Mouse (Mus musculus): ENCODE measurements around the gene Apoc3. TPM values are rescaled to one million over a fixed set of nuclear protein-coding genes. Genes with fewer than 3 reads are reported as not detected.

Gene Apoc3
- polyA plus RNA-seq, 1 experiment from 2014 or later, result 64.3 TPM

GRCm38 (mm10) chr9:46208401-46208974 is 26.9 kb downstream of the Apoc3 start:
- H3K4me1 ChIP-seq (ENCODE audit: control insufficient read depth, insufficient read depth, low read length), result peaks cover 7% of the 10 kb centered on the region; the same call in 1 of the 2 replicates
- peaks cover 27% of the 10 kb centered on the region; the same call in 1 of the 2 replicates for H3K36me3 ChIP-seq (ENCODE audit: control insufficient read depth, insufficient read depth, low read length)
- H3K4me3 ChIP-seq (replicated peaks; ENCODE audit: low read length), result no peak overlapping the region
- no peaks in the 10 kb centered on the region for H3K27me3 ChIP-seq (ENCODE audit: control insufficient read depth, insufficient read depth, low read length)
- no peak for ATAC-seq (ENCODE audit: insufficient read depth, low FRiP score)
- no peak overlapping the region for H3K27ac ChIP-seq (ENCODE audit: low read length)
- H3K4me2 ChIP-seq (ENCODE audit: low read depth, low read length), result no peak overlapping the region
- 85% methylated on average over 13 of the region's 13 CpGs for WGBS
- H3K9me3 ChIP-seq (replicated peaks; ENCODE audit: control insufficient read depth, low read length), result no peaks in the 10 kb centered on the region
- no peak overlapping the region for H3K9ac ChIP-seq (ENCODE audit: low read length)

- peak overlapping the region; percentile 52 for H3K27ac ChIP-seq (ENCODE audit: low read length)
- peaks cover 7% of the 10 kb centered on the region; the same call in 1 of the 2 replicates for H3K4me1 ChIP-seq (ENCODE audit: control insufficient read depth, insufficient read depth, low read length)
- H3K9me3 ChIP-seq (replicated peaks; ENCODE audit: control insufficient read depth, low read length), result no peaks in the 10 kb centered on the region
- H3K4me3 ChIP-seq (replicated peaks; ENCODE audit: low read length), result no peak overlapping the region
- peaks cover 28% of the 10 kb centered on the region; the same call in 1 of the 2 replicates for H3K36me3 ChIP-seq (ENCODE audit: control insufficient read depth, insufficient read depth, low read length)
- 55% methylated on average over 6 of the region's 6 CpGs for WGBS
- peak; percentile 14; the same call in 1 of the 2 replicates for ATAC-seq (ENCODE audit: insufficient read depth, low FRiP score)
- no peak overlapping the region for H3K4me2 ChIP-seq (ENCODE audit: low read depth, low read length)
- H3K9ac ChIP-seq (ENCODE audit: low read length), result no peak overlapping the region
- H3K27me3 ChIP-seq (ENCODE audit: control insufficient read depth, insufficient read depth, low read length), result no peaks in the 10 kb centered on the region
These were observed 28.0 kb downstream of the Apoc3 start for GRCm38 (mm10) chr9:46207501-46207869.

DNA sequence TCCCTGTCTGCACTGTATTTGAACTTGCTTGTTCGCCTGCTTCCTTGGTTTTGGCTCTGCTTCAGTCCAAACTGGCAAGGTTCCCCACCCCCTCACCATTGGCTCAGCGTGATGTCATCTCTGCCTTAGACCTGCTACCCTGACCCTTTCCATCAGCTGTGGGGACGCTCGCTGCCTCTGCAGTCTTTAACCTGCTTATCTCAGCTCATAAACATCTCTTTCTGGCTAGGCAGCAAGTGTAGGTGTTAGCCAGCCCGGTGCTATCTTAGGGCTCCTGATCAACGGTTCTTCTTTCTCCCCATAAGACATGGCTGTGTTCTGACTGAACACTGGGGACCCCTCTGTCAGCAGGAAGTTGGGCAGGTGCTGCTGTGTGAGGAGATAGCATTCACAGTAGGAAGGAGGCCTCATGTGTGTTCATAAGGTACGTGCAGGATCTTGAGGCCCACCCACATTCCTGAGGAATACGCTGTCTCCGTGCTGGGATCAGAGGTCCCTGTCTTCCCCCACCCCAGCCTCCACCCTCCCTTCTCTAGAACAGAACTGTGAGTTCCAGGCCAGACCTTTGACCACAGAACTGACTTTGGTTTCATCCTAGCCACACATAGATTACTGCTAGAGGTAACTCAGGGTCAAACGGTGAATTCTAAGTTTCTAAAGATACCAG is 28.5 kb downstream of the Apoc3 start:
- Histone ChIP-seq H3K4me1 (ENCODE audit: control insufficient read depth, insufficient read depth, low read length) (peaks cover 7% of the 10 kb centered on the region; the same call in 1 of the 2 replicates), H3K9ac (ENCODE audit: low read length) (no peak overlapping the region), H3K27ac (ENCODE audit: low read length) (peak overlapping the region; percentile 52), H3K4me2 (ENCODE audit: low read depth, low read length) (no peak overlapping the region), H3K4me3 (replicated peaks; ENCODE audit: low read length) (no peak overlapping the region), H3K9me3 (replicated peaks; ENCODE audit: control insufficient read depth, low read length) (no peaks in the 10 kb centered on the region), H3K36me3 (ENCODE audit: control insufficient read depth, insufficient read depth, low read length) (peaks cover 30% of the 10 kb centered on the region; the same call in 1 of the 2 replicates), H3K27me3 (ENCODE audit: control insufficient read depth, insufficient read depth, low read length) (no peaks in the 10 kb centered on the region)
- ATAC-seq (ENCODE audit: insufficient read depth, low FRiP score), result peak; percentile 79
- 43% methylated on average over 10 of the region's 10 CpGs for WGBS

- no peak for ATAC-seq (ENCODE audit: insufficient read depth, low FRiP score)
- WGBS, result 73% methylated on average over 2 of the region's 2 CpGs
- no peak overlapping the region for H3K4me2 ChIP-seq (ENCODE audit: low read depth, low read length)
- H3K9ac ChIP-seq (ENCODE audit: low read length), result no peak overlapping the region
- no peaks in the 10 kb centered on the region for H3K9me3 ChIP-seq (replicated peaks; ENCODE audit: control insufficient read depth, low read length)
- H3K27ac ChIP-seq (ENCODE audit: low read length), result no peak overlapping the region
- H3K27me3 ChIP-seq (ENCODE audit: control insufficient read depth, insufficient read depth, low read length), result no peaks in the 10 kb centered on the region
- no peaks in the 10 kb centered on the region for H3K4me1 ChIP-seq (ENCODE audit: control insufficient read depth, insufficient read depth, low read length)
- peaks cover 40% of the 10 kb centered on the region for H3K36me3 ChIP-seq (ENCODE audit: control insufficient read depth, insufficient read depth, low read length)
- H3K4me3 ChIP-seq (replicated peaks; ENCODE audit: low read length), result no peak overlapping the region
These were observed 35.8 kb downstream of the Apoc3 start for GRCm38 (mm10) chr9:46199609-46200008.

GRCm38 (mm10) chr9:46198936-46199335 is 36.5 kb downstream of the Apoc3 start:
- H3K27me3 ChIP-seq (ENCODE audit: control insufficient read depth, insufficient read depth, low read length), result no peaks in the 10 kb centered on the region
- WGBS, result 86% methylated on average over 7 of the region's 7 CpGs
- no peak overlapping the region for H3K9ac ChIP-seq (ENCODE audit: low read length)
- H3K36me3 ChIP-seq (ENCODE audit: control insufficient read depth, insufficient read depth, low read length), result peaks cover 40% of the 10 kb centered on the region
- no peak for ATAC-seq (ENCODE audit: insufficient read depth, low FRiP score)
- H3K9me3 ChIP-seq (replicated peaks; ENCODE audit: control insufficient read depth, low read length), result no peaks in the 10 kb centered on the region
- no peak overlapping the region for H3K4me2 ChIP-seq (ENCODE audit: low read depth, low read length)
- no peak overlapping the region for H3K27ac ChIP-seq (ENCODE audit: low read length)
- no peaks in the 10 kb centered on the region for H3K4me1 ChIP-seq (ENCODE audit: control insufficient read depth, insufficient read depth, low read length)
- no peak overlapping the region for H3K4me3 ChIP-seq (replicated peaks; ENCODE audit: low read length)

GRCm38 (mm10) chr9:46198461-46198860 is 37.0 kb downstream of the Apoc3 start:
- no peaks in the 10 kb centered on the region for H3K27me3 ChIP-seq (ENCODE audit: control insufficient read depth, insufficient read depth, low read length)
- peaks cover 37% of the 10 kb centered on the region for H3K36me3 ChIP-seq (ENCODE audit: control insufficient read depth, insufficient read depth, low read length)
- no peaks in the 10 kb centered on the region for H3K4me1 ChIP-seq (ENCODE audit: control insufficient read depth, insufficient read depth, low read length)
- H3K9ac ChIP-seq (ENCODE audit: low read length), result no peak overlapping the region
- 89% methylated on average over 9 of the region's 9 CpGs for WGBS
- ATAC-seq (ENCODE audit: insufficient read depth, low FRiP score), result no peak
- H3K4me2 ChIP-seq (ENCODE audit: low read depth, low read length), result no peak overlapping the region
- H3K9me3 ChIP-seq (replicated peaks; ENCODE audit: control insufficient read depth, low read length), result no peaks in the 10 kb centered on the region
- no peak overlapping the region for H3K4me3 ChIP-seq (replicated peaks; ENCODE audit: low read length)
- H3K27ac ChIP-seq (ENCODE audit: low read length), result no peak overlapping the region

- no peak for ATAC-seq (ENCODE audit: insufficient read depth, low FRiP score)
- Histone ChIP-seq H3K36me3 (ENCODE audit: control insufficient read depth, insufficient read depth, low read length) (peaks cover 29% of the 10 kb centered on the region), H3K9me3 (replicated peaks; ENCODE audit: control insufficient read depth, low read length) (no peaks in the 10 kb centered on the region), H3K4me1 (ENCODE audit: control insufficient read depth, insufficient read depth, low read length) (no peaks in the 10 kb centered on the region), H3K27ac (ENCODE audit: low read length) (no peak overlapping the region), H3K4me2 (ENCODE audit: low read depth, low read length) (no peak overlapping the region), H3K27me3 (ENCODE audit: control insufficient read depth, insufficient read depth, low read length) (no peaks in the 10 kb centered on the region), H3K9ac (ENCODE audit: low read length) (no peak overlapping the region), H3K4me3 (replicated peaks; ENCODE audit: low read length) (no peak overlapping the region)
- WGBS, result 70% methylated on average over 12 of the region's 12 CpGs
These were observed 38.7 kb downstream of the Apoc3 start for GRCm38 (mm10) chr9:46196699-46197169.

DNA sequence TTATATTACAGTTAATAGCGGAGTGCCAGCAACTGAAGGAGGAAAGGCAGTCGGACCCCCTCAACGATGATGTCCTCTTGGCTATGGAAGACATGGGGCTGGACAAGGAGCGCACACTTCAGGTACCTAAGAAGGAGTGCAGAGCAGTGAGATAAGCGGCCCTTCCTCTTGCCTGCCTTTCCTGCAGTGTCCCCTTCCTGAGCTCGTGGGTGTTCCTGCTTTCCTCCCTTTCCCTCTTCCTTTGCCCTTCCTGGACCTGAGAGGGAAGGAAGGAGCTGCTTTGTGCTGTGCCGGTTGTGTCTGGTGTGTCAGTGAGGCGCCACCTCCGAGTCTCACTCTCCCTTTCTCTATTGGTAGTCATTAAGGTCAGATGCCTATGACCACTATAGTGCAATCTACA is 40.6 kb downstream of the Apoc3 start:
- Histone ChIP-seq H3K9me3 (replicated peaks; ENCODE audit: control insufficient read depth, low read length) (no peaks in the 10 kb centered on the region), H3K36me3 (ENCODE audit: control insufficient read depth, insufficient read depth, low read length) (peaks cover 25% of the 10 kb centered on the region), H3K27ac (ENCODE audit: low read length) (no peak overlapping the region), H3K4me1 (ENCODE audit: control insufficient read depth, insufficient read depth, low read length) (0 out of 2 replicates have a peak, but pooled peaks cover 3% of the 10 kb centered on the region), H3K27me3 (ENCODE audit: control insufficient read depth, insufficient read depth, low read length) (no peaks in the 10 kb centered on the region), H3K4me2 (ENCODE audit: low read depth, low read length) (no peak overlapping the region), H3K9ac (ENCODE audit: low read length) (no peak overlapping the region), H3K4me3 (replicated peaks; ENCODE audit: low read length) (no peak overlapping the region)
- no peak for ATAC-seq (ENCODE audit: insufficient read depth, low FRiP score)
- WGBS, result 88% methylated on average over 9 of the region's 9 CpGs

- Histone ChIP-seq H3K9ac (ENCODE audit: low read length) (no peak overlapping the region), H3K36me3 (ENCODE audit: control insufficient read depth, insufficient read depth, low read length) (peaks cover 11% of the 10 kb centered on the region; the same call in 1 of the 2 replicates), H3K4me2 (ENCODE audit: low read depth, low read length) (no peak overlapping the region), H3K27me3 (ENCODE audit: control insufficient read depth, insufficient read depth, low read length) (no peaks in the 10 kb centered on the region), H3K4me1 (ENCODE audit: control insufficient read depth, insufficient read depth, low read length) (0 out of 2 replicates have a peak, but pooled peaks cover 3% of the 10 kb centered on the region), H3K9me3 (replicated peaks; ENCODE audit: control insufficient read depth, low read length) (no peaks in the 10 kb centered on the region), H3K4me3 (replicated peaks; ENCODE audit: low read length) (no peak overlapping the region), H3K27ac (ENCODE audit: low read length) (no peak overlapping the region)
- WGBS, result 88% methylated on average over 6 of the region's 6 CpGs
- no peak for ATAC-seq (ENCODE audit: insufficient read depth, low FRiP score)
These were observed 42.8 kb downstream of the Apoc3 start for GRCm38 (mm10) chr9:46192642-46193041.
